Mouse (Mus musculus) kidney, postnatal 14 days (tissue): ENCODE data around the gene Hecw1.
"Not testable (repeated sequence)": the region's sequence is repeated elsewhere in the genome, so short reads cannot be mapped to it uniquely, and the experiment has no call there.

Experiments used
- DNase-seq: peaks from one replicate; pipeline ENCODE4 v3.0.0; 2022; ENCODE audit warnings: mixed read lengths

Hecw1 gene

DNA sequence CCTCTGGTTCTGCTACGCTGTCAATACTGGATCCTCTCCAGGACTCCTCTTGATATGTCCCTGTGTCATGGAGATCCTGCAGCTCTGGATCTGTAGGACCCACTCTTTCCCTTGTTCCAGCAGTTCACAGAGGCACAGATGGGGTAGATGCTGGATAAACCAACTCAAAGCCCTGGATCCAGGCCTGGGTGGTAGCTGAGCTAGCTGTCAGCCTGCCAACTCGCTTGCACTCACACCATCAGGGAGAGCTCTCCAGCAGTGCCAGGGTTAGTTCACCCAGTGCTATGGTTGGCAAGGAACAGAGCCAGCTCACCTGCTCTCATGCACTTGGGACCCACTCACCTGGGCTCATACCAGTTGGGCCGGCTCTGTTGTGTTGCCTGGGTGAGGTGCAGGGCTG, 157.5 kb downstream of the Hecw1 start:
- no peak for DNase-seq

GRCm38 (mm10) chr13:14327252-14327651, 195.8 kb downstream of the Hecw1 start:
- no peak for DNase-seq

GRCm38 (mm10) chr13:14306617-14307016, 216.4 kb downstream of the Hecw1 start:
- DNase-seq = no peak

- no peak for DNase-seq
Observed at GRCm38 (mm10) chr13:14304103-14304502, 218.9 kb downstream of the Hecw1 start.

- no peak for DNase-seq
Observed at GRCm38 (mm10) chr13:14302921-14303320, 220.1 kb downstream of the Hecw1 start.

DNA sequence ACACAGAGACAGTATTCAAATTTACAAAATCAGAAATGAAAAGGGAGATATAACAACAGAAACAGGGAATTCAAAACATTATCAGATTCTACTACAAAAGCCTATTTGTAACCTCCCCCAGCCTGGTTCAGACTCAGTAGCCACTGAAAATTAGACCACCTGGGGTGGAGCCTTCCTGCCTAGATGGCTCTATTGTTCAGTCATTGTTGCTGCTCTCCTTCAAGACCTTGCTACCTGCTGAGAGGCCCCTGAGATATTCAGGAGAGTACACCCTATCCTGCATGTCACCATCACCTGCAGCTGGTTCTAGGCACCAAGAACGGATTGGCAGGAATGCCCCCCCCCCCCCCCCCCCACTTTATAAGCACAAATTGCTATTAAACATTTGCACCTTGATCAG, 233.0 kb downstream of the Hecw1 start:
- DNase-seq = no peak

DNA sequence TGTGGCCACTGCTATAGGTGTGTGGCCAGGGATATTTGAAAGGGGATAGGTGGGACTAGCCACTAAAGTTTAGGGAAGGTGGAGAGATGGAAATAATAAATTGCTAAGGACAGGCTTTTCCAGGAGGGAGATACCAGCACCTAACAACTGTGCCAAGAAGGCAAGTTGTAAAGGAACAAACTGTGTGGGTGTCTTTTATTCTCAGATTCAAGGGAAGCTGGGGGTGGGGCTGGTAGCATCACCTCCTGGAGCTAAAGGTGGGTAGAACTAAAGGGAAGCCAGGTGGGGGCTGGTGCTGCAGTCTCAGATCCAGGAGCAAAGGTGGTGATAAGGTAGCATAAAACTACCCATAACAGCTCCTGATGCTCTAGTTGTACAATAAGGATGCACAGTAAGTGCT, 251.6 kb downstream of the Hecw1 start:
- no peak for DNase-seq

DNA sequence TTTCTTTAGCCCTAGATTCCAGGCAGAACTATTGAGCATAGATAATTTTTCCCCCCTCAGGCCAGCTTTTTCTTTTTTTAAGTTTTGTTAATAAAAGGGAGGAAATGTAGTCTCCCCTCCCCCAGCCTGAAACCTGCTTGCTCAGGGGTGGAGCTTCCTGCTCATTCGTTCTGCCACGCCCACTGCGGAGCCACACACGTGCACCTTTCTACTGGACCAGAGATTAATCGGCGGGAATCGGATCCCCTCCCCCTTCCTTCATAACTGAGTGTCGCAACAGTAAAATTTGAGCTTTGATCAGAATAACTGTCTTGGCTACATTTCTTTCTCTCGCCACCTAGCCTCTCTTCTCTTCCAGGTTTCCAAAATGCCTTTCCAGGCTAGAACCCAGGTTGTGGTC, 262.1 kb downstream of the Hecw1 start:
- DNase-seq = not testable (repeated sequence)

GRCm38 (mm10) chr13:14245946-14246345, 277.1 kb downstream of the Hecw1 start:
- no peak for DNase-seq

- DNase-seq = no peak
Observed at GRCm38 (mm10) chr13:14179669-14180068, 343.4 kb downstream of the Hecw1 start.

DNA sequence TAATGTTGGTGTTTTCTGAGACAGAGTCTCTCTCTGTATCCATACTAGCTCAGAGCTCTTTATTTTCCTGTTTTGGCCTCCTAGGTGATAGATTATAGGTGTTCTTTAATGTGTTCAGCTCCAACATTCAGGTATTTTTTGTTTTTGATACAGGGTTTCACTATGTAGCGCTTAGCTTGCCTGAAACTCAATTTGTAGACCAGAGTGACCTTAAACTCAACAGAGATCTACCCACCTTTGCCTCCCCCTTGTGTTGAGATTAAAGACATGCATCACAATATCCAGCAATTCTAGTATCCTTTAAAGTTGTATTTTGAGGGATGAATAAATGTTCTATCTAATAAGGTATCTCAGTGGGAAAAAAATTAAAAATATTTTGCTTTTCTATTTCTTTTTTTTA, 345.0 kb downstream of the Hecw1 start:
- peak; percentile 5 for DNase-seq
